Mouse (Mus musculus) limb, embryonic 14.5 days (tissue): ENCODE results near the gene Nuf2. TPM values are rescaled to one million over a fixed set of nuclear protein-coding genes. Genes with fewer than 3 reads are reported as not detected.
A peak's percentile ranks its signal among the peaks of the same experiment; 100 is the strongest.

Experiments
- ATAC-seq: fragments of 200-750 bp; cut with Nextera tagmentation; 2 replicates; pipeline ENCODE4 v1.8.0; 2017; ENCODE audit warnings: low read depth, moderate number of reproducible peaks, moderate TSS enrichment; ENCODE audit not compliant: low FRiP score
- DNase-seq: peaks from one replicate; pipeline ENCODE4 v3.0.0-alpha.2; 2015; ENCODE audit warnings: low spot score
- H3K27ac ChIP-seq: fragments of 300-500 bp; sonication (generic); replicated peaks from 2 replicates; pipeline ENCODE4 v1.5.1; 2014; ENCODE audit warnings: low read depth, mild to moderate bottlenecking, low read length, moderate library complexity, mixed read lengths
- H3K27me3 ChIP-seq: fragments of 300-500 bp; sonication (generic); 2 replicates; pipeline ENCODE4 v1.6.1; 2014; ENCODE audit warnings: low read length, mixed read lengths; ENCODE audit not compliant: control insufficient read depth, insufficient read depth
- H3K36me3 ChIP-seq: fragments of 300-500 bp; sonication (generic); 2 replicates; pipeline ENCODE4 v1.6.1; 2014; ENCODE audit warnings: mild to moderate bottlenecking, low read length, moderate library complexity, mixed read lengths; ENCODE audit not compliant: control insufficient read depth, insufficient read depth
- H3K4me1 ChIP-seq: fragments of 300-500 bp; sonication (generic); 2 replicates; pipeline ENCODE4 v1.6.1; 2014; ENCODE audit warnings: antibody characterized with exemption, low read length, mixed read lengths; ENCODE audit not compliant: control insufficient read depth, insufficient read depth
- H3K4me2 ChIP-seq: fragments of 300-500 bp; sonication (generic); replicated peaks from 2 replicates; pipeline ENCODE4 v1.6.1; 2014; ENCODE audit warnings: low read depth, mild to moderate bottlenecking, low read length, moderate library complexity; ENCODE audit not compliant: severe bottlenecking
- H3K4me3 ChIP-seq: fragments of 300-500 bp; sonication (generic); replicated peaks from 2 replicates; pipeline ENCODE4 v1.5.1; 2014; ENCODE audit warnings: low read length
- H3K9ac ChIP-seq: fragments of 300-500 bp; sonication (generic); 2 replicates; pipeline ENCODE4 v1.6.1; 2014; ENCODE audit warnings: mild to moderate bottlenecking, low read depth, low read length, moderate library complexity; ENCODE audit not compliant: severe bottlenecking
- H3K9me3 ChIP-seq: fragments of 300-500 bp; sonication (generic); 2 replicates; pipeline ENCODE4 v1.6.1; 2016; ENCODE audit warnings: low read length; ENCODE audit not compliant: control insufficient read depth
- POLR2A ChIP-seq: fragments of 200-500 bp; IDR thresholded peaks from 2 replicates; pipeline ENCODE4 v1.8.0; 2012; ENCODE audit warnings: inconsistent platforms, mild to moderate bottlenecking, moderate library complexity, borderline replicate concordance; ENCODE audit not compliant: insufficient read depth, insufficient read length; ENCODE audit errors: extremely low read depth
- WGBS: fragments of 180-500 bp; shearing (Covaris S2); extraction: QIAGEN DNeasy Blood & Tissue Kit; methylation state at CpG from one replicate; pipeline ENCODE4 v1.1.7; 2014; 5-methylcytosine and 5-hydroxymethylcytosine counted together
- polyA plus RNA-seq, 2 experiments: library from polyadenylated mRNA; depleted of rRNA in 1 of 2; stranded (reverse) in 1 of 2; unstranded in 1 of 2; fragments of >200 nt; fragmentation: Nextera tagmentation in 1 of 2; extraction: Ambion mirVana in 1 of 2; gene quantifications; 2 replicates each; pipeline versions ENCODE4 v1.2.1 to v1.2.3; 2012 to 2014

Gene Nuf2
- polyA plus RNA-seq (2012; rRNA removed), result 25.6 and 33.9 TPM in 2 replicates
- polyA plus RNA-seq (2014; fragmentation: Nextera tagmentation; extraction: Ambion mirVana), result 41.3 and 48.0 TPM in 2 replicates

DNA sequence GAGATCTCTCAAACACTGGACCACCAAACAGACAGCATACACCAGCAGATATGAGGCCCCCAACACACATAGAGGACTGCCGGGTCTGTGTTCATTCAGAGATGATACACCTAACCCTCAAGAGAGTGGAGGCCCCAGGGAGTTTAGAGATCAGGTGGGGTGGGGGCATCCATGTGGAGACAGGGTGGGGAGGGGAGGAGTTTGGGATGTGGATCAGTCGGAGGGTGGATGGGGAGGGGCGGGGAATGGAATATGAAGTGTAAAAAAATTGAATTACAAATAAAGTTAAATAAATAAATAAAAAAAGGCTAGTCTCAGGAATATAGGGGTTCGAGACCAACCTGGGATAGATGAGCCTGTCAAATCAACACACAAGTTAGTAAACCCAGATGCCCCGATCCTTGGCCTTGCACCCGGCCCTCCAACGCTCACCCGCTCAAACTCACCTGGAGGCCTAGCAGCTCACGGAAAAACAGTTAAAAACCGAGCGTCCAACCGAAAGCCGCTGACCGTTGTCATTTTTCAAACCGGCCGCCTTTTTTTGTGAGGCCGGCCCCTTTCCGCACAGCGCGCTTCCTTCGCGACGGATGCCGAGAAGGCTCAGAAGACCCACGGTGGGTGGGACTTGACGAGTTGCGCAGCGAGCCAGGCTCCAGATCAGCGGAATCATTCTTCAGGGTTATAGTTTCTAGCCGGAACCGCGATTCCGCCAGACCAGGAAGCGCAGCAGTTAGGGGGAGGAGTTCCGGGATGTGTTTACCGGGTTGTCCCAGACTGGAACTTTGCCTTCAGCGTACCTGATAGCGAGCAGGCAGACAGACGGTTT lies at the start of gene Nuf2:
TSS of gene Nuf2 (minus strand) at position 589 of the 826 bp plus-strand sequence.
- DNase-seq (peak; percentile 98), ATAC-seq (peak; percentile 97)
- under 1% methylated on average over 39 of the region's 39 CpGs for WGBS
- H3K36me3 ChIP-seq, result peaks cover 3% of the 10 kb centered on the region; the same call in 1 of the 2 replicates
- peaks cover 3% of the 10 kb centered on the region; the same call in 1 of the 2 replicates for H3K4me1 ChIP-seq
- peak within 1 kb of the TSS; percentile 39 for H3K27ac ChIP-seq
- peak within 1 kb of the TSS; percentile 54 for H3K9ac ChIP-seq
- peak within 1 kb of the TSS; percentile 65 for H3K4me2 ChIP-seq
- TF ChIP-seq POLR2A, result peak; percentile 81; the same call in 1 of the 2 replicates
- H3K4me3 ChIP-seq, result peak within 1 kb of the TSS; percentile 52
- no peaks in the 10 kb centered on the region for H3K9me3 ChIP-seq
- no peaks in the 10 kb centered on the region for H3K27me3 ChIP-seq

DNA sequence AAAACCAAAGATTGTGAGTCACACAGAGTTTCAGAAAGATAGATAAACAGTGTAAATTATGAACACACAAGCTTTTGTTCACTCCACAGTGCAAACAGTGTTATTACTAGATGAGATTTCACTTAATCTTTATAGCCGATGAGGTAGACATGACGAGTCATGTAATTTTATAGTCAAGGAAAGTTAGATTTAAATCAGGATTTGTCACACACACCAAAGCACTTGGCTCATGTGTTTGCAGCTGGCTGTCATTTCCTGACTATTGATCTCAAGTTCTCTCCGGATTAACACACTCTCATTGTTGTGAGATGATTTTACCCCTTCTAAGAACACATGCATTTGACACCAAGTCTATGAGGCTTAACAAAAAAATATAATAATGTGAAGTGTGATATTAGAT lies 48.3 kb upstream of the Nuf2 start:
- no peak for ATAC-seq
- Histone ChIP-seq H3K36me3 (no peaks in the 10 kb centered on the region), H3K9ac (no peak overlapping the region), H3K4me2 (no peak overlapping the region), H3K4me1 (no peaks in the 10 kb centered on the region), H3K4me3 (no peak overlapping the region), H3K27ac (no peak overlapping the region), H3K9me3 (no peaks in the 10 kb centered on the region), H3K27me3 (no peaks in the 10 kb centered on the region)
- no peak for TF ChIP-seq POLR2A
- DNase-seq, result no peak
- WGBS, result 77% methylated on average over 3 of the region's 3 CpGs

DNA sequence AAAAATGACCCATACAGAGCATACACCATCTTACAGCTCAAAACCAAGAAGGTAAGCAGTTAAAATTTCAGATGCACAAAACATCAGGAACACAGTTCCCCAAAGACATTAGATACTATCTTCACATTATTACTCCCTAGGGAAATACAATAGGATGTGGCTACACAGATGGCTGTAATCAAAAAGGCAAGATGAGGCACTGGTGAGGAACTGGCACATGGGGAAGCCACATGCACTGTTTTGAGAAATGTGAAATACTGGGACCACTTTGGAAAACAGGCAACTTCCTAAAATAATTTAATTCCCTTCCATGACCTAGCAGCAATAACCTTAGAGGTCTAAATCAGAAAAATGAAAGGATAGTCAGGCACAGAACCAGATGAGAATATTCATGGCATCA lies 42.9 kb upstream of the Nuf2 start:
- no peak overlapping the region for H3K27ac ChIP-seq
- H3K4me3 ChIP-seq, result no peak overlapping the region
- no peaks in the 10 kb centered on the region for H3K4me1 ChIP-seq
- no peaks in the 10 kb centered on the region for H3K9me3 ChIP-seq
- H3K27me3 ChIP-seq, result no peaks in the 10 kb centered on the region
- ATAC-seq (no peak), DNase-seq (no peak)
- H3K9ac ChIP-seq, result no peak overlapping the region
- no peaks in the 10 kb centered on the region for H3K36me3 ChIP-seq
- TF ChIP-seq POLR2A, result no peak
- no peak overlapping the region for H3K4me2 ChIP-seq

DNA sequence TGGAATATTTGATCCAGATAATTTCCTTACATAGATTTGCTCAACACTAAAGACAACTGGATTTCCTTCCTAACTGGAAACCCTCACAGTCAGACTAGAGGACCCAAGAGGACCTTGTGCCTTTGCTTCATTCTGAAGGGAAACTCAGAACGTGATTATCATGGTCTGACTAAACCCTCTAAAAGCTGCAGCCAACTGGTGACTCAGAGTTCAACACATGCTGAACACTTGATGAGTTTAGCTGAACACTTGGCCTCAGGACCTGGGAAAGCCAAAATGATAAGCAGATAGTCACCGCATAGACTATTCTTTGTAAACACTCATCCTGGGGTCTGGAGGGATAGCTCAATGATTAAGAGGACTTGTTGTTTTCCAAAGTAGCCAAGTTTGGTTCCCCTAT lies 24.4 kb upstream of the Nuf2 start:
- H3K4me2 ChIP-seq, result no peak overlapping the region
- H3K4me1 ChIP-seq, result no peaks in the 10 kb centered on the region
- H3K9me3 ChIP-seq, result no peaks in the 10 kb centered on the region
- ATAC-seq (no peak), DNase-seq (no peak)
- 84% methylated on average over 2 of the region's 2 CpGs for WGBS
- H3K36me3 ChIP-seq, result no peaks in the 10 kb centered on the region
- no peak overlapping the region for H3K27ac ChIP-seq
- H3K4me3 ChIP-seq, result no peak overlapping the region
- no peaks in the 10 kb centered on the region for H3K27me3 ChIP-seq
- H3K9ac ChIP-seq, result no peak overlapping the region
- no peak for TF ChIP-seq POLR2A

DNA sequence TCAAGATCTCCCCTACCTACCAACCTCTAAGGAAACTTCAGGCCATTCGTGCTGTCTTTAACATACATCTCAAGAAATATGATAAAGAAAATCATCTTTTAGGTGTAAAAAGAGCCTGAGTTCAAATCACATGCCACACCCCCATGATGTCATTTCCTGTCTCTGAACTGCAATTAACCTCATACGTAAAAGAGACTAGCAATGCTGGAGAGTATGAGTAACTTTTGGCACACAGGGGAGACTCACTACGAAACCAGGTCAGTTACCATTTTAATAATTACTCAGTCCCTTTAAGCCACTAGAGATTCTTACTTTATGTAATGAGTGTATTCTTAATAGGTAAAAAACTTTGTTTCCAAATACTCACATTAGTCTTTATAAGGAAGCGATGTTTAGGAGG lies 23.8 kb upstream of the Nuf2 start:
- 80% methylated on average over 4 of the region's 4 CpGs for WGBS
- Histone ChIP-seq H3K27me3 (no peaks in the 10 kb centered on the region), H3K9ac (no peak overlapping the region), H3K36me3 (no peaks in the 10 kb centered on the region), H3K4me2 (no peak overlapping the region), H3K4me3 (no peak overlapping the region), H3K9me3 (no peaks in the 10 kb centered on the region), H3K4me1 (no peaks in the 10 kb centered on the region), H3K27ac (no peak overlapping the region)
- ATAC-seq, result no peak
- DNase-seq, result no peak
- no peak for TF ChIP-seq POLR2A
